In genomic region chr10:61216163-61216562, GRCm38 (mm10) we compare ENCODE assay signal across 35 mouse cellular contexts. TPM values are rescaled to one million over a fixed set of nuclear protein-coding genes. Genes with fewer than 3 reads are reported as not detected.
DNase-seq lines count a peak whose midpoint lies in the region; ATAC-seq and TF ChIP-seq lines count a peak whose summit lies in the region.
"Had no signal": no experiment of that assay in that cellular context is flagged by ENCODE, and none has a peak within 500 bp of the region (broad histone marks: within the 10 kb centered on the region; RNA-seq: fewer than 3 reads in every experiment).

No protein-coding gene starts in this region.

- no peak overlapping the region for H3K9ac ChIP-seq in liver, adult 2 months (ENCODE audit: low read depth, low read length)
- no peak overlapping the region for H3K9ac ChIP-seq in midbrain, embryonic 11.5 days (ENCODE audit: low read length)
- H3K9ac ChIP-seq in midbrain, embryonic 15.5 days = no peak overlapping the region
- H3K9ac ChIP-seq: heart, embryonic 12.5 days; hindbrain, embryonic 15.5 days; limb, embryonic 15.5 days; midbrain, embryonic 12.5 days; neural tube, embryonic 13.5 days had no signal

- ATAC-seq in midbrain, embryonic 11.5 days (ENCODE audit: low FRiP score) = no peak
- no peak for ATAC-seq in midbrain, embryonic 15.5 days (replicated peaks)
- ATAC-seq: activated CD4-positive, CD25-positive, alpha-beta regulatory T cell, adult 4 months; CD4-positive, CD25-positive, alpha-beta regulatory T cell, adult 4 months; forebrain, embryonic 14.5 days; inflammation-experienced regulatory T-cells, adult 6 months had no signal

- no peak overlapping the region for H3K4me2 ChIP-seq in midbrain, embryonic 11.5 days
- H3K4me2 ChIP-seq in midbrain, embryonic 15.5 days = no peak overlapping the region
- H3K4me2 ChIP-seq: heart, embryonic 12.5 days; hindbrain, embryonic 15.5 days; limb, embryonic 15.5 days; midbrain, embryonic 12.5 days; neural tube, embryonic 13.5 days had no signal

- no peak overlapping the region for H3K27ac ChIP-seq in liver, adult 2 months (replicated peaks; ENCODE audit: insufficient read depth, low read depth, low read length)
- H3K27ac ChIP-seq in midbrain, embryonic 11.5 days (ENCODE audit: low read depth, low read length) = no peak overlapping the region
- H3K27ac ChIP-seq in midbrain, embryonic 15.5 days = no peak overlapping the region
- H3K27ac ChIP-seq: hindbrain, embryonic 10.5 days; hindbrain, embryonic 15.5 days; limb, embryonic 10.5 days; limb, embryonic 15.5 days; midbrain, embryonic 12.5 days; neural tube, embryonic 13.5 days had no signal

- no peaks in the 10 kb centered on the region for H3K4me1 ChIP-seq in liver, adult 2 months (ENCODE audit: control insufficient read depth, insufficient read depth, low read length)
- H3K4me1 ChIP-seq in midbrain, embryonic 11.5 days (ENCODE audit: control insufficient read depth, insufficient read depth, low read length) = no peaks in the 10 kb centered on the region
- no peaks in the 10 kb centered on the region for H3K4me1 ChIP-seq in midbrain, embryonic 15.5 days
- H3K4me1 ChIP-seq: midbrain, embryonic 12.5 days; neural tube, embryonic 13.5 days had no signal

- TF ChIP-seq CTCF in liver, adult 2 months (IDR thresholded peaks at IDR 0.05; ENCODE audit: low read depth, low read length) = no peak

- no peaks in the 10 kb centered on the region for H3K36me3 ChIP-seq in liver, adult 2 months (ENCODE audit: control insufficient read depth, insufficient read depth, low read length)
- H3K36me3 ChIP-seq in midbrain, embryonic 11.5 days (ENCODE audit: control insufficient read depth, insufficient read depth, low read length) = no peaks in the 10 kb centered on the region
- H3K36me3 ChIP-seq in midbrain, embryonic 15.5 days (replicated peaks) = no peaks in the 10 kb centered on the region
- H3K36me3 ChIP-seq: heart, embryonic 12.5 days; hindbrain, embryonic 10.5 days; hindbrain, embryonic 15.5 days; limb, embryonic 10.5 days; limb, embryonic 15.5 days; midbrain, embryonic 12.5 days; neural tube, embryonic 13.5 days had no signal

- WGBS in liver, adult 2 months = 79% methylated on average over 4 of the region's 4 CpGs
- 89% methylated on average over 4 of the region's 4 CpGs for WGBS in midbrain, embryonic 11.5 days
- 88% methylated on average over 4 of the region's 4 CpGs for WGBS in midbrain, embryonic 15.5 days

- H3K27me3 ChIP-seq in liver, adult 2 months (ENCODE audit: control insufficient read depth, insufficient read depth, low read length) = no peaks in the 10 kb centered on the region
- peaks cover 2% of the 10 kb centered on the region; the same call in 1 of the 2 replicates for H3K27me3 ChIP-seq in midbrain, embryonic 11.5 days (ENCODE audit: control insufficient read depth, insufficient read depth, low read length)
- H3K27me3 ChIP-seq in midbrain, embryonic 15.5 days (replicated peaks) = 0 out of 2 replicates have a peak, but pooled peaks cover 2% of the 10 kb centered on the region

- H3K4me3 ChIP-seq in liver, adult 2 months (ENCODE audit: insufficient read depth, low read depth, low read length) = no peak overlapping the region
- H3K4me3 ChIP-seq in midbrain, embryonic 11.5 days (ENCODE audit: low read depth, low read length) = no peak overlapping the region
- H3K4me3 ChIP-seq in midbrain, embryonic 15.5 days = no peak overlapping the region
- H3K4me3 ChIP-seq: heart, embryonic 12.5 days; hindbrain, embryonic 10.5 days; hindbrain, embryonic 15.5 days; limb, embryonic 10.5 days; limb, embryonic 15.5 days; midbrain, embryonic 12.5 days; neural tube, embryonic 13.5 days had no signal

- peak; percentile 19 for DNase-seq in liver, adult 2 months (ENCODE audit: extremely low read depth, low read depth, low spot score)
- no peak for DNase-seq in liver
- DNase-seq in midbrain, embryonic 11.5 days (ENCODE audit: low spot score, missing footprints) = peak; percentile 70
- peak; percentile 26 for DNase-seq in lung, postnatal 25 days (ENCODE audit: low spot score)
- peak; percentile 34 for DNase-seq in testis, postnatal 14 days (ENCODE audit: low spot score)
- no peak for DNase-seq in kidney, postnatal 14 days
- no peak for DNase-seq in frontal cortex, postnatal 36 days (ENCODE audit: low spot score in 2 of 2)
- DNase-seq: adrenal gland, adult 2 months; cerebellum, adult 2 months; cerebellum, postnatal 14 days; gastrocnemius, postnatal 25 days; heart, postnatal 10 days; kidney, adult 11 months; kidney, postnatal 36 days; layer of hippocampus, postnatal 36 days; right cerebral cortex, postnatal 4 days had no signal

- H3K79me2 ChIP-seq in liver, adult 2 months (ENCODE audit: control insufficient read depth, insufficient read depth, low read length) = no peaks in the 10 kb centered on the region

- no peak for TF ChIP-seq POLR2A in liver, adult 2 months (IDR thresholded peaks at IDR 0.05; ENCODE audit: extremely low read depth, insufficient read depth, low read length)

- H3K9me3 ChIP-seq in midbrain, embryonic 11.5 days (ENCODE audit: control insufficient read depth, low read length) = peaks cover 3% of the 10 kb centered on the region; the same call in 1 of the 2 replicates
- no peaks in the 10 kb centered on the region for H3K9me3 ChIP-seq in midbrain, embryonic 15.5 days
- H3K9me3 ChIP-seq: hindbrain, embryonic 15.5 days; limb, embryonic 15.5 days; midbrain, embryonic 12.5 days had no signal

RNA-seq across cellular contexts. Expression of gene Tbata, which starts 44.4 kb away (rescaled TPM):
- not detected in 2 replicates for total RNA-seq in liver, adult 2 months (2014; rRNA removed)
- polyA plus RNA-seq in liver, adult 2 months (2012; rRNA removed) = not detected in 2 replicates
- not detected in 2 replicates for polyA plus RNA-seq in midbrain, embryonic 11.5 days (2014; fragmentation: Nextera tagmentation; extraction: Ambion mirVana)
- not detected in 2 replicates for polyA plus RNA-seq in midbrain, embryonic 15.5 days (2015; fragmentation: Nextera tagmentation; extraction: Ambion mirVana)
- total RNA-seq: adrenal gland, adult 2 months; gastrocnemius, adult 18-20 months; gastrocnemius, postnatal 25 days; heart, adult 18-20 months; heart, postnatal 10 days; megakaryocyte, adult 5-6 weeks had no signal
- polyA plus RNA-seq: activated CD4-positive, CD25-positive, alpha-beta regulatory T cell, adult 4 months; adrenal gland, adult 2 months; CD4-positive, CD25-positive, alpha-beta regulatory T cell, adult 4 months; embryonic facial prominence, embryonic 11.5 days; heart, embryonic 12.5 days; inflammation-experienced regulatory T-cells, adult 6 months; kidney, embryonic 14.5 days; limb, embryonic 10.5 days; liver, embryonic 16.5 days; midbrain, embryonic 12.5 days; spleen, adult 2 months had no signal

RNA-seq across cellular contexts. Expression of gene Adamts14, which starts 57.1 kb away (rescaled TPM):
- 0.55 and 0.60 TPM in 2 replicates for total RNA-seq in liver, adult 2 months (2014; rRNA removed)
- polyA plus RNA-seq in liver, adult 2 months (2012; rRNA removed) = 0.61 and 0.73 TPM in 2 replicates
- 0.21 and 0.31 TPM in 2 replicates for polyA plus RNA-seq in midbrain, embryonic 11.5 days (2014; fragmentation: Nextera tagmentation; extraction: Ambion mirVana)
- polyA plus RNA-seq in midbrain, embryonic 15.5 days (2015; fragmentation: Nextera tagmentation; extraction: Ambion mirVana) = 0.36 and 0.43 TPM in 2 replicates
- polyA plus RNA-seq: activated CD4-positive, CD25-positive, alpha-beta regulatory T cell, adult 4 months; inflammation-experienced regulatory T-cells, adult 6 months had no signal

Comparison
In these comparisons a context has a peak if more than half of its experiments do, and no peak if none do; other contexts are left out.
1. DNase-seq: peak in liver, adult 2 months (single experiment), midbrain, embryonic 11.5 days (single experiment), lung, postnatal 25 days (single experiment) and testis, postnatal 14 days (single experiment); none in liver (single experiment), kidney, postnatal 14 days (single experiment) and frontal cortex, postnatal 36 days (0 of 2).